Mouse (Mus musculus): Measurements from ENCODE around the gene Osgin1. TPM values are rescaled to one million over a fixed set of nuclear protein-coding genes. Genes with fewer than 3 reads are reported as not detected.

The Osgin1 gene
- 453 and 495 TPM in 2 replicates for total RNA-seq (2023)

DNA sequence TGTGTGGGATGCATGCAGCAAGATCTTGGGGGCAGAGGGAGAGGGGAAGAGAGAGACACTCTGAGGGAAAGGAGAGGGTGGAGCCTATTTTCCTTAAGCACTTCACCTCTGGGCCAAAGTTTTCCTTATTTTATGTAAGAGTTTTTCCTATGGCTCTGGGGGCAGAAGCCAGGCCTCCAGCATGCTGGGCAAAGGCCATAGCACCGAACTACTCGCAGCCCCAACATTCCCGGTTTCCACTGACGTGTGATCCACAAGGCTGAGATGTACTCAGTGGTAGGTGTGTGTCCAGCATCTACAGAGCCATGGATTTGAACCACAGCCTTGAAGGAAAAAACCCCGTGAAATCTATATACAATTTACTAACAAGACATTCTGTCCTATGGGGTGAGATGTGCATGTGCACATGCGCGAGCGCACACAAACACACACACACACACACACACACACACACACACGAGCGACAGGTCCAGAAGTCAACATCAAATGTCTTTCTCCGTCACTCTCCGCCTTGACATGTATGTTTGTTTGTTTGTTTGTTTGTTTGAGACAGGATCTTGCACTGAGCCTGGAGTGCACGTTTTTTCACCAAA, at the start of gene Osgin1:
Osgin1 (plus strand) TSS at position 543 of the 593 bp plus-strand sequence.

DNA sequence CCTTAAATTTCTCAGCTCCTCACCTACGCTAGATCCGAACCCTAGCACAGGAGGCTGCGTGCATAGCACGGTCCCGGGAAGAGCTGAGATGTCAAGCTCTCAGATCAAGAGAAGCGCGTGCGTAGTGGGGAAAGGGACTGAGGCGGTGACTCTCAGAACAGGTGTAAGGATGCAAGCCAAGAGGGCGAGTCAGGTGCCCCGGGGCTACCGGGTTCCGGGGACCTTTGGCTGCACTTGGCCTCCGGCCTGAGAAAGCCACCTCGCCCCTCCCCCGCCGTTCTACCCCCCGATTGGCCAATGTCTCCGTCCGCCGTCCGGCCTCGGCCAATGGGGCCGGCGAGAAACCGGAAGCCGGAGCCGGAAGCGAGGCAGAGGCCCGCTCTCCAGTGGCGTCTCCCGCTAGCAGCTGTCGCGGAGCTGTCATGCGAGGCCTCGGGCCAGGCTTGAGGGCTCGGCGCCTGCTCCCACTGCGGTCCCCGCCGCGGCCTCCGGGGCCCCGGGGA, 39.3 kb upstream of the Osgin1 start, which contains the start of gene Mlycd:
Mlycd (plus strand) TSS at position 355 of the 503 bp plus-strand sequence.

DNA sequence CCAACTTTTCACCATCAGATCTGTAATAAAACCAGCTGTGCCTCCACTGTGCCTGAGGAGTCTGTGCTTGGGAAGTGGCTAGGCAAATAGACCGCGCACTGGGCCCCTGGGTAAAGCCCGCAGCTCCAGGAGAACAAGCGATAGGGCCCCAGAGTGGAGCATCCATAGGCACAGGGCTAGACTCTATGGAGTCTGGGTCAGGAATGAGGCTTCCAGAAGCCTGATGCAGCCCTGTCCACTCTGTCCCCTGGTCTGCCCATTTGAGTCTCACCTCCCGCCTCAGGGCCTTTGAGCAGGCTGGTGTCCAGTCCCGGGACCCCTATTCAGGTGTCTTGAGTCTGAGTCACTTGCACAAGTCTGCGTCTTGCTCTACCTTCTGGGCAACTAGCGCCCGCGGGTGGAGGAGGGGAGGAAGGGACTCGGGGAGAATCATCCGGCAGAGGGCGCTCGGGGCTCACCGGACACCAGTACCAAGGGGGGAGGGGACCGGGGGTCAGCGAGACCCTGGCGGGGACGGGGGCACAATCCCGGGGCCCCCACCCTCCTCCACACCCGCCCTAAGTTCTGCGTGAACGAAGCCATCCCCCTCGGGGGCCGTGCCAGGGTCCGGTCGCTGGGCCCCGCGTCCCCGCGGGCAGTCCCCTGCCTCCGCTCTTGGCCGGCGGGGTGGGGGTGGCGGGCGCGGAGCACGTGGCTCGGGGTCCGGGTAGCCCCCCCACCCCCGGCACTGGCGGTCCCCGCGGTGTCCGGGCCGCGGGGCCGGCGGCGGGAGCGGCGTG, 12.5 kb downstream of the Osgin1 start, which contains the start of gene Necab2:
Necab2 (plus strand) TSS at position 509 of the 779 bp plus-strand sequence.

Other genes with a start within 250 kb of the Osgin1 start
- gene Hsbp1, start 89.6 kb upstream of the Osgin1 start, total RNA-seq (2023), result 51.1 and 62.5 TPM in 2 replicates
- gene Mlycd, start 39.2 kb upstream of the Osgin1 start, total RNA-seq (2023), result 8.9 and 9.8 TPM in 2 replicates
- gene Necab2, start 12.6 kb downstream of the Osgin1 start, total RNA-seq (2023), result 2.5 and 4.0 TPM in 2 replicates
- not detected in 2 replicates for gene Slc38a8, start 67.6 kb downstream of the Osgin1 start, total RNA-seq (2023)
- gene Mbtps1, start 124.6 kb downstream of the Osgin1 start, total RNA-seq (2023), result 44.8 and 59.4 TPM in 2 replicates
- gene Hsdl1, start 141.1 kb downstream of the Osgin1 start, total RNA-seq (2023), result 26.0 and 40.6 TPM in 2 replicates
- gene Dnaaf1, start 141.1 kb downstream of the Osgin1 start, total RNA-seq (2023), result 0.16 and 0.18 TPM in 2 replicates
- 6.2 and 8.7 TPM in 2 replicates for gene Taf1c, start 171.1 kb downstream of the Osgin1 start, total RNA-seq (2023)
- gene Adad2, start 178.6 kb downstream of the Osgin1 start, total RNA-seq (2023), result not detected in 2 replicates
- not detected in 2 replicates for gene Kcng4, start 201.6 kb downstream of the Osgin1 start, total RNA-seq (2023)
- gene Wfdc1, start 232.2 kb downstream of the Osgin1 start, total RNA-seq (2023), result not detected in 2 replicates

Measured in neutrophil, adult 65 days (primary cell).